Mouse (Mus musculus): ENCODE data around the gene Itih1.

Gene Itih1

GRCm38 (mm10) chr14:30943038-30943437 lies at the start of gene Itih1:
Gene Itih1, minus strand, starts transcription at chr14:30943289.
- no peak for DNase-seq (ENCODE audit: low read depth)

GRCm38 (mm10) chr14:30976222-30976621 lies 33.1 kb upstream of the Itih1 start:
- no peak for DNase-seq (ENCODE audit: low read depth)

- DNase-seq (ENCODE audit: low read depth) = peak; percentile 97
Measured at GRCm38 (mm10) chr14:30974204-30974603, 31.1 kb upstream of the Itih1 start.

GRCm38 (mm10) chr14:30960366-30960765 lies 17.3 kb upstream of the Itih1 start:
- no peak for DNase-seq (ENCODE audit: low read depth)

GRCm38 (mm10) chr14:30959031-30959430 lies 15.9 kb upstream of the Itih1 start:
- DNase-seq (ENCODE audit: low read depth) = no peak

GRCm38 (mm10) chr14:30958517-30958916 lies 15.4 kb upstream of the Itih1 start:
- DNase-seq (ENCODE audit: low read depth) = no peak

GRCm38 (mm10) chr14:30951154-30951825 lies 8.2 kb upstream of the Itih1 start, which contains the start of gene Nek4:
Gene Nek4, plus strand, starts transcription at chr14:30951377.
- peak; percentile 92 for DNase-seq (ENCODE audit: low read depth)

- no peak for DNase-seq (ENCODE audit: low read depth)
Measured at GRCm38 (mm10) chr14:30949986-30950385, 6.9 kb upstream of the Itih1 start.

- no peak for DNase-seq (ENCODE audit: low read depth)
Measured at GRCm38 (mm10) chr14:30944745-30945144, 1.7 kb upstream of the Itih1 start.

- DNase-seq (ENCODE audit: low read depth) = peak; percentile 61
Measured at GRCm38 (mm10) chr14:30943860-30944674, 978 bp upstream of the Itih1 start.

- no peak for DNase-seq (ENCODE audit: low read depth)
Measured at GRCm38 (mm10) chr14:30942254-30942653, 835 bp downstream of the Itih1 start.

- no peak for DNase-seq (ENCODE audit: low read depth)
Measured at GRCm38 (mm10) chr14:30933351-30933750, 9.7 kb downstream of the Itih1 start.

GRCm38 (mm10) chr14:30930386-30930785 lies 12.7 kb downstream of the Itih1 start:
- no peak for DNase-seq (ENCODE audit: low read depth)

- no peak for DNase-seq (ENCODE audit: low read depth)
Measured at GRCm38 (mm10) chr14:30925492-30925891, 17.6 kb downstream of the Itih1 start.

- DNase-seq (ENCODE audit: low read depth) = no peak
Measured at GRCm38 (mm10) chr14:30923375-30924105, 19.5 kb downstream of the Itih1 start, which contains the start of gene Itih3. Gene Itih3, minus strand, starts transcription at chr14:30923760.

- no peak for DNase-seq (ENCODE audit: low read depth)
Measured at GRCm38 (mm10) chr14:30922053-30922670, 20.9 kb downstream of the Itih1 start.

GRCm38 (mm10) chr14:30916516-30916915 lies 26.6 kb downstream of the Itih1 start:
- DNase-seq (ENCODE audit: low read depth) = no peak

GRCm38 (mm10) chr14:30913404-30913803 lies 29.7 kb downstream of the Itih1 start:
- DNase-seq (ENCODE audit: low read depth) = no peak

- DNase-seq (ENCODE audit: low read depth) = no peak
Measured at GRCm38 (mm10) chr14:30912641-30913040, 30.4 kb downstream of the Itih1 start.

- DNase-seq (ENCODE audit: low read depth) = no peak
Measured at GRCm38 (mm10) chr14:30911141-30911540, 31.9 kb downstream of the Itih1 start.

GRCm38 (mm10) chr14:30907814-30908265 lies 35.2 kb downstream of the Itih1 start:
- DNase-seq (ENCODE audit: low read depth) = peak; percentile 34

GRCm38 (mm10) chr14:30906001-30906400 lies 37.1 kb downstream of the Itih1 start:
- DNase-seq (ENCODE audit: low read depth) = no peak
